Mouse (Mus musculus) cerebellum, adult 2 months (tissue): ENCODE measurements around the gene C1qtnf1.

Experiments
- CTCF ChIP-seq: fragments of 200-500 bp; IDR thresholded peaks from 2 replicates; pipeline ENCODE4 v1.5.1; 2011; ENCODE audit warnings: low read depth, mild to moderate bottlenecking, control low read depth, low read length, moderate library complexity, borderline replicate concordance; ENCODE audit not compliant: insufficient read depth
- POLR2A ChIP-seq: fragments of 200-500 bp; IDR thresholded peaks from 2 replicates; pipeline ENCODE4 v1.6.1; 2011; ENCODE audit warnings: low read length, control low read depth, borderline replicate concordance; ENCODE audit not compliant: insufficient read depth

- TF ChIP-seq CTCF (no peak), POLR2A (no peak)
These were observed 23.2 kb downstream of the C1qtnf1 start for GRCm38 (mm10) chr11:118451211-118451610.
